Mouse (Mus musculus) CD8-positive naive resting alpha-beta T cell, adult 57 days (primary cell): ENCODE data around the gene Arhgap36. TPM values are rescaled to one million over a fixed set of nuclear protein-coding genes. Genes with fewer than 3 reads are reported as not detected.

Experiments used
- total RNA-seq: library from RNA; stranded (reverse); gene quantifications from one replicate; pipeline ENCODE4 v1.2.4, GENCODE M21; 2023

Gene Arhgap36
- total RNA-seq: not detected

GRCm38 (mm10) chrX:49463442-49463970 is at the start of gene Arhgap36:
Gene Arhgap36 (plus strand): TSS chrX:49463945.

Other genes starting within 250 kb of the Arhgap36 start
- gene Enox2, start 175.7 kb upstream of the Arhgap36 start, total RNA-seq: 12.4 TPM
- not detected for gene Olfr1320, start 208.4 kb downstream of the Arhgap36 start, total RNA-seq